Mouse (Mus musculus): Measurements from ENCODE around the gene 1700030J22Rik.
A peak's percentile ranks its signal among the peaks of the same experiment; 100 is the strongest.

1700030J22Rik gene

DNA sequence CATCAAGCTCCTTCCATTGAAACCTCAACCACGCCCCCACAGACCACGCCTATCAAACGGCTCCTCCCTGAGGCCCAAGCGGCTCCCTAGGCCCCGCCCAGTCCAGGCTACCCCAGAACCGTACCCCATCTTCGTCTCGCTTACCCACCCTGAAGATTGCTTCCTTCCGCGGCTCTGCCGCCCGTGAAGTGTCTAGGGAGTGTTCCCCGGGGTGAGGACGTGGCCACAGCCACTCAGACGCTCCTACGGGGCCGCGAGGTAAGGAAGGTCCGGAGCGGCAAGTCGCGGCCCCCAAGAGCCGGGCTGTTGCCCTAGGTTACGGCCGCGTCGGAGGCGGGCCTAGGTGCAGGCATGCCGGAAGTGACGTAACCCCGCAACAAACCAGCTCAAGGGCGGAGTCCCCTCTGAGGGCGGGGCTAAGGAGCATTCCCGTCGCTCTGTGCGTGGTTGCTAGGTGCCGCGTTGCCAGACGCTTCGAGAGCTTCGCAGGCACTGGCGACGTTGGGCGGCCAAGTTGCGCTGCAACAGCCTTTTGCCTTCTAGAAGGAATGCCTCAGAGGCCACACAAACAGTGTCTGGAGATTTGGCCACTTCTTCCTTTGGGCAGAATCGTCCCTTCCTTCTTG, at the start of gene 1700030J22Rik:
TSS of gene 1700030J22Rik (minus strand) at position 329 of the 626 bp plus-strand sequence.
- DNase-seq (ENCODE audit: low spot score), result peak; percentile 98

DNA sequence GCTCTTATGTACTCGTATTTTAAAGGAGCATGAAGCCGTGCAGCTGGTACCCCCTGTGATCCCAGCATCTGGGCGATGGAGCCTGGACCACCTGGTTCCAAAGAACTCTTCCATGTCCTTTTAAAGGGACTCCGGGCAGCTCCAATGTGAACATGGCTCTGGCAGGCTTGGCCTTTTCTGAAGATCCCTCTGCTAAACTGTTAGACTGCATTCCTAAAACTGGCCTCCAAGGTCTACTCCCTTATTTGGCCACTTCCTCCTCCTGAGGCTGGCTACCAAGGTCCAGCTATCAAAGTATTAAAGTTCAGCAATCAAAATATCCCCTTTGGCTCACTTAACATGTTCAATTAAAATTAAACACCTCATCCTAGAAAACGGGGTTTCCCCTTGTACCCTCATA, 48.8 kb upstream of the 1700030J22Rik start:
- DNase-seq (ENCODE audit: low spot score), result no peak

DNA sequence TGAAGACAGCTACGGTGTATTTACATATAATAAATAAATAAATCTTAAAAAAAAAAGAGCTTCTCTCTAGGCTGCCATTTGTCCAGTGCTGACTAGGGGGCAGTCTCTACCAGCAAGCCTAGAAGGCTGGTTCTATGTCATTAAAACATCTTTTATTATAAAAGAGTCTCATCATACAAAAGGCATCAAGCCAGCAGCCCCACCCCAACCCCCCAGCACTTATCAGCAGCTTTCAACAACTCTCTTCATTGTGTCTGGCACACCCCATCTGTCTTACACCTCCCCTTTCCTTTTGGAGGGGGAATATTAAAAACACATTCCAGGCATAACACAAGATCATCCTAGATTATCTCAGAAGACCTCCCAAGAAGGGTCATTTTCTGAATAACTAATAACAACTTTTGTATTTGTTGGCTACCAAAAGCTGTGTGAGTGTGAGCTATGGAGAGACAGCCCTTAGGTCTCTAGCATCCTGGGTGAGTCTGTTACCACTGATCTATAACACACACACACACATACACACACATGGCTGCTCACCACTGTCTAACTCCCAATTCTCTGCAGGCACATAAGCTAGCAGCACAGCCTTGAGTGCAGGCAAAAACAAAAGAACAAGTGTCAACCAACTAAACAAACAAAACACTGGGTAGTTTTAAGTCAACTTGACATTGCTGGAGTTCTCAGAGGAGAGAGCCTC, 43.7 kb upstream of the 1700030J22Rik start:
- DNase-seq (ENCODE audit: low spot score), result no peak

DNA sequence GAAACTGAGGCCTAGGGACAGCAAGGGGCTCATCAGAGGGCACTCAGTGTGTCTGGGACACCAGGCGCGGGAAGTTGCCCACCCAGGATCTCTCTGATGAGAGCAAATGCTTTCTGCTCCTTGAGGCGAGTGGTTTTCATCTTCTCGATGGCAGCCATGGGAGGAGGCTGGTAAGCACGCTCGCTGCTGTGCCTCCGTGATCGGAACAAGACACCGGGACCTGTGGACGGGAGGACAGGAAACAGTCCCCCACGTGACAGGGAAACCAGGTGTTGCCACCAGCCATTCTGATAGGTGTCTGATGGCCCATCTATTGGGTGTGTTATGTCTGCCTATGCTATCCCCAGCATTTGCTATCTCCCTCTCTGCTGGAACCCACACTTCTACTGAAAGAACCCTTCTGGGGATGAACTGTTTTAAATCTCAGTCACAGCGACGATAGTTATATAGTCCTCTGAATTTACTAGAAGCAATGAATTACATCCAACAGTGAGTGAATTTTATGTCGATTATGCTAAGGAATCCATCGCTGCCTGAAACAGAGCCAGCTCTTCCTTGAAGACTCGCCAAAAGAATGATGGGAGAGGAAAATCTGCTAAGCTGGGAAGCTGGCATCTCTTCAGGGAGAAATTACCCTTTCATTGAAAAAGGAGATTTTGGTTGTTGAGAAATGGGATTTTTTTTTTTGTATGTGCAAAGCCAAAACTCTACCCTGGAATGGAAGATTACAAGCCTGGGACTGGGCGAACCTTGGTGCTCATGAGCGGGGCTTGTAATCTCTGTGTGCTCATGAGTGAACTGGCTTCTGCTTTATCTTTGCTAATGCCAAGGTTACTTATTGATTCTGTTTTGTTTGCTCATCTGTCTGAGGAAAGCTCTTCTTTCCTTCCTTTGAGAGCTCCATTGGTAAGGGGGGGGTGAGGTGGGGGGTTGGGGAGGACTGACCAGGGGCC, 40.8 kb upstream of the 1700030J22Rik start:
- DNase-seq (ENCODE audit: low spot score), result no peak

DNA sequence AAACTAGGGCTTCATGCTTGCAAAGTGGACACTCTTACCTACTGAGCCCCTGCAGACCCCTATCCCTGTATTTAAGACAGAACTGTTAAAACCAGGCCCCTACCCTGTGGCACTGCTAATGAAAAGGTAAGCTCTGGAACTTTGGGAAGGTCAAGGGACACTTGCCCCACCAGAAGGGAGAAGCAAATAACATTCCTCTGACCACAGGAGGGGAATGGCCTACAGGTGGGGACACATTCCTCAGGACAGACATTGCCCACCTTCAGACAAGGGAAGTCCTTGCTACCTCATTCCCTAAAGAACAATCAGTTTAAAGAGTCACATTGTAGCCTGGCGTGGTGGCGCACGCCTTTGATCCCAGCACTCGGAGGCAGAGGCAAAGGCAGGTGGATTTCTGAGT, 39.1 kb upstream of the 1700030J22Rik start:
- no peak for DNase-seq (ENCODE audit: low spot score)

DNA sequence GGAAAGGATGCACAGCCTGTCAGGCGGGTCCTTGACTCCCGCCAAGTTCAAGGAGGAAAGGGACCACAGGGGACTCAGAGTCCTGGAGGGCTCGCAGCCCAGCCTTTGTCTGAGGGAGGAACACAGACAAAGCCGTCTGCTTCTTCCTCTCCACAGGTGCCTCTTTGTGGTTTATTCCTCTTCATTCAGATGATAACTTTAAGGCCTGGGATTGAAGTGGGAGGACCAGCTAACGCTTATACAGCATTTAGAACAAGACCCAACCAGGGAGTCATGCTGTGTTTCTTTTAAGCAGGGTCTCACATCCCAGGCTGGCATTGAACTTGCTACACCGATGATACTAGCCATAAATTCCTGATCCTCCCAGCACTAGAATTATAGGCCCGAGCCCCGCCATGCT, 38.2 kb upstream of the 1700030J22Rik start:
- DNase-seq (ENCODE audit: low spot score), result no peak

DNA sequence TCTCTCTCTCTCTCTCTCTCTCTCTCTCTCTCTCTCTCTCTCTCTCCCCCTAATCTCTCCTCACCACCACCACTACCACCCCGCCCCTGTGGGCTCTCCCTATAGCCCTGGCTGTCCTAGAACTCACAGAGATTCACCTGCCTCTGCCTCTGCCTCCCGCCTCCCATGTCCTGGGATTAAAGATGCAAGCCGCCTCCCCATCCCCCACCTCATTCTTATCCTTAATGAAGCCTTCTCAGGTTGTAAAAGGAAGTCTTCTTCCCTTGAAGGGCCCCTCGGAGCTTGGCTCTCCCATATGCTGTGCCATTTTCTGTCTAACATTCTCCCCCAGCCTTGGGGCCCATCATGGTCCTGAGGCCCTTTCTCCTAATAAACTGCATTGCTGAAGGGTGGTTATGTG, 36.9 kb upstream of the 1700030J22Rik start:
- DNase-seq (ENCODE audit: low spot score), result no peak

DNA sequence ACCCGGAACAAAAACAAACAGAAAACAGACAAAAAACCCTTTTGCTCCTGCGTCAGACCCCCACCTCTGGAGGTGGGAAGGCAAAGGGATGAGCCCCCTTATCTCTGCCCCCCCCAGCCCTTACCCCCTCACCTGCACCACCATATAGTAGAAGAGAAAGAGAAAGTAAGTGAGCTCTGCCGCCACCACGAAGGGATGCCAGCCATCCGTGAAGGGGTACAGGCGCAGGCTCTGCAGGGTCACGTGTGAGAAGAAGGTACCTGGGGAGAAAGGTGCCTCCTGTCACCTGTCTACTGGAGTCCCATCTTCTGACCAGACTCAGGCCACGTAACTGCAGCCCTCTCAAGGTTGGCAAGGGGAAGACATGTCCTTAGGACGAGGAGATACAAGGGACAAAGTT, 32.6 kb upstream of the 1700030J22Rik start:
- DNase-seq (ENCODE audit: low spot score), result no peak

DNA sequence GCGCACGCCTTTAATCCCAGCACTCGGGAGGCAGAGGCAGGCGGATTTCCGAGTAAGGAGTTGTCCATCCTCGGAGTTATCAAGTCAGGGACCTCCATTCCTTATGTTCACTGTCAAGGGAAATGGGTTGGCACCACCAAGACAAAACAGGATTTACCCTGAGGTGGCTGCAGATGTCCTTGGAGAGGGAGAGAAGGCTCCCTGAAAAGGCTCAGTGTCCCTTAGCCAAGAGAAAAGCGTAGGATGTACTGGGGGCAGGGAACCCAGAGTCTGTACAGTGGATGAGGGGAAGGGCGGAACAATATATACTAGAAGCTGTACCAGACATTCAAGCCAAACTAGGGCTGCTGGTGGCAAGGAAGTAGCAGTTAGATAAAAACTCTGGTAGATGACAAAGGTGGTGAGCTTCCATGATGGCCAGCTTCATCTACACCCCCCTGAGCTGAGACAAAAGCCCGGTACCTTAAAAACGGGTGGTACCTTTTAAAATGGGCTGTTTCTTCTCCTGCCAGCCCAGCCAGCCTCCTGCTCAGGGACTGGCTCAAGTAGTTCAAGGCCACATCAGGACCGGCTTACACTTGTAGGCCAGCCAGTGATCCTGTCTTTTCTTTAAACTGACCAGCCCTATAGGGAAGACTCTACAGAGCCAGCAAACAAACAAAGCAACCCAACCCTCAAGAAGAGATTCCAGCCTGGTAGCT, 15.4 kb upstream of the 1700030J22Rik start:
- DNase-seq (ENCODE audit: low spot score), result no peak

DNA sequence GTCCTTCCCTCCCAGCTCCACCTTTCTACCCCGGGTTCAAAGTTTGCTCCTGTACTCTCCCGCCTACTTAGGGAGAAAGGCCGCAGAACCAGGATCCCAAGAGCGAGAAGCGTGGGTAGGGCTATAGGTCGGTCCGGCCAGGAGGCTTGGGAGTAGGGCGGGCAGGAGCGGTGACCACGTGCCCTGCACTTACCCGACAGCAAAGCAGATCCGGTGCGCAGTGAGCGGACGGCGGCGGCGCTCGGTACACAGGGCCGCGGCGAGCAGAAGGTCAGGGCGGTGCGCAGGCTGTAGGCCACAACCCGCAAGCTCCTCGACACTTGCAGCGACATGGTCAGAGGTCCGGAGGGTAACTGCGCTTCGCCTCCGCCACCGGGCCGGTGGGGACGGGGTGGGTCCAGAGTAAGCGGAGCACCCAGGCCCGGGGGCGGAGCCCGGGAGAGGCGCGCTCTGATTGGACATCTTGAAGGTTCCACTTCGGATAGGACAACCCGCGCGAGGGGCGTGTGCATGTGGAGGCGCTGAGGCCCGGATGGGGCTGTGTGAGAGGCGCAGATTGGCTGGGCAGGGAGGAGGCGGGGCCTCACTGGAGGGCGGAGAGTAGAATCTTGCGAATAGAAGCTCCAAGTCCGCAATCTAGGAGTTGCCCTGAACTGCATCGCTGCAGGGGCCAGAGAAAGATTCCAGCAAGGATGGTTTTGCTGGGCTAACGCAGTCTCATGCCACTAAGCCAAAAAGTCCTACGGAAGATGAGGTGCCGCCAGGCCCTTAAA, 14.5 kb upstream of the 1700030J22Rik start, which contains the start of gene Gcsh:
TSS of gene Gcsh (minus strand) at position 443 of the 773 bp plus-strand sequence.
- peak; percentile 94 for DNase-seq (ENCODE audit: low spot score)

DNA sequence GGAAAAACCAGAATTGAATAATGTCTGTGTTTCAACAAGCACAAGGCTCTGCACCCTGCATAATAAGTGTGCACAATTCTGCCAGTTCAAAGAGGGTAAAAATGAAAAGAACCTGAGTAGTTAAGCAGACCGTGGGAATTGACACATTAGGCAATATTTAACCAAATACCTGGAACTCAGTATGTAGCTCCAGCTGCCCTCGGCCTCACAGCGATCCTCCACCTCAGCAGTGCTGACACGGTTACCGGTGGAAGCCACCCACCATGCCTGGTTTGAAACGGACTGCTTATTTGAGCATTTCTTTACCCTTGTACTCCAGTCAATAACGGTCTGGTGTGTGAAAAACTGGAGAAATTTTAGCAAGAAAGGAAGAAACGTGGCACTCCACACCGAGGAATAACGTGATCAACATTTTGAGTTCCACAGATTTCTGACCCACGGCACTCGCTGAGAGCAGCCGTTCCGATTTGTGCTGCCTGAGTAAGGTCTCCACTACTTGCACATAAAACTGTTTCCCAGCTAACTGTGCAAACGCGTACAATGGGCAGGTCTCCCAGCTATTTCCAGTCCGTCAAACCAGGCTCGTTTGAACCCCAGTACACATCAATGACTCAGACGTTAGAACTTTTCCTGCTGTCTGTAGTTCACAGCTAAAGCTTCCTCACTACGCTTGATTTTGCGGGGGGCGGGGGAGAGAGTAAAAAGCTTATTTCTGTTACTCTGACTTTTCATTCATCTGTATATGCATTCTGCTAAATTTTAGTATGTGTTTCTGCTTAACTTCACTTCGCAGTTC, 13.6 kb upstream of the 1700030J22Rik start:
- peak; percentile 15 for DNase-seq (ENCODE audit: low spot score)

DNA sequence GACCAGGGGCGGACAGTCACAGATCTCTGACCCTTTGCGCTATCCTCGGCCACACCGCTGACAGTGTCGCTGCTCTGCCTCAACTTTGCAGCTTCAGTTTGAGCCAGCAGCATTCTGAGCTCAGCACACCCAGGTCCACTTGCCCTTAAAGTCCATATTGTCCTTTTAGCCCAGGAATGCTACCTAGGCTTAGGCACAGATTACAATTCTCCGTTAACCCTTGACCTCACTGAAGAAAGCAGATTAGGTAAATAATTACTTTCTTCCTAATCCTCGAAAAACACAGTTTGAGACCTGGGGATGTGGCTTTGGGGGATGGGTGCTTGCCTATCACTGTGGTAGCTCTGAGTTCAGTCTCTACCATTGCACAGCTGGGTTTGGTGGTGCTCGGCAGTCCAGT, 12.5 kb upstream of the 1700030J22Rik start:
- DNase-seq (ENCODE audit: low spot score), result no peak

DNA sequence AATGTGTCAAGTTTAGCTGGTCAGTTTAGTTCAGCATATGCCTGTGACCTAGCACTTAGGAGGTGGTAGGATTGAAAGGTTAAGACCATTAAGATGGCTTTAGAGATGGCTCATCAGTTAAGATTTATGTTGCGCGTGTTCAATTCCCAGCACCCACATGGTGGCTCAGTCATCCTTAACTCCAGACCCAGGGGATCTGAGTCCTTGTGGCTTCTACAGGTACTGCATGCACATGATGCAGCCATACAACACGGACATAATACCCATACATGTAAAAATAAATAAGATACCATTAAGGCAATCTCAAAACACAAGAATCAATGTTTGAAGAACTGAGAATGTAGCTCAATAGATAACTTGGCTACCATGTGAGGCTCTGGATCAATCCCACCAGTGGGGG, 11.1 kb upstream of the 1700030J22Rik start:
- DNase-seq (ENCODE audit: low spot score), result no peak

DNA sequence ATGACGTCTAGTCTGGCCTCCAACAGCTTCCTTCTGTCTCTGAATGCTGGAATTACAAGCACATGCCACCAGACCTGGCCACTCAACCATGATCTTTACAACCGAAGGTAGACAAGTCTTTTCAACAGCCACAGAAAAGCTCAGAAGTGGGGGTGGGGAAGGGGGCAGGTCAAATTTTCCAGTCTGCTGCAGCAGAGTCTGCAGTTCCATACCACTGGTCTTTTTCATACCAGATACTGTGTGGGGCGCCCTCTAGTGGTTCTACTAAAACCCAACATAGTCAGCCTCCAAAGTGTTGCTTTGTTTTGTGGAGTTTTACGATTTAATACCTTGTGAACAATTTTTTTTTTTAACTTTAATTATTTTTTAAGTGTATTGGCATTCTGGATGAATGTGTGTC, 1.4 kb upstream of the 1700030J22Rik start:
- peak; percentile 56 for DNase-seq (ENCODE audit: low spot score)

DNA sequence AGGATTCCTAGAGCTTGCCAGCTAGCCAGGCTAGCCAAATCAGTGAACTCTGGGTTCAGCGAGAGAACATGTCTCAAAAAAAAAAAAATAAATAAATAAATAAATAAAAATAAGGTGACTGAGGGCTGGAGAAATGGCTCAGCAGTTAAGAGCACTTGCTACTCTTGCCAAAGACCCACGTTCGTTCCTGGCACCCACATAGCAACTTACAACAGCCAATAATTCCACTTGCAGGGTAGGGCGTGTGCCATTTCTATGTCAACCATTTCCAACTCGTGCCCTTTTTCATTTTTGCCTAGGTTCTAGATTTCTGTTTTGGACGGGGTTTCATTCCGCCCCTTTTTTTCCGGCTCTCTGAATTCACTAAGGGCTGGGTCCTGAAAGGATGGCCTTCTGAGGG, 707 bp downstream of the 1700030J22Rik start:
- no peak for DNase-seq (ENCODE audit: low spot score)

DNA sequence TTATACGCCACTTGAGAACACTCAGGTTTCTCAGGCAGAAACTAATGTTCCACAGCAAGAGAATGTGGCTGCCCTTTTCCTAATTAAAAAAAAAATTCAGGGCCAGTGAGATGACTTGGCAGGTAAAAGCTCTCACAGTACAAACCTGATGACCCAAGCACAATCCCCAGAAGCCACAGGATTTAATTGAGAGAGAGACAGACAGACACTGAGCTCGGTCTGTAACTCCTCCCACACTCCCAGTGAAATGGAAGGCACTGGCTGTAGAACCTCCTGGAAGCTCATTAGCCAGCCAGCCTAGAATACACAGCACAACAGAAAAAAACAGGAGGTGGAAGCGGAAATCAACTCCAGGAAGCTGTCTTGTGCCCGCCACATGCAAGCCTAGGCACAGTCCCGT, 3.2 kb downstream of the 1700030J22Rik start:
- no peak for DNase-seq (ENCODE audit: low spot score)

DNA sequence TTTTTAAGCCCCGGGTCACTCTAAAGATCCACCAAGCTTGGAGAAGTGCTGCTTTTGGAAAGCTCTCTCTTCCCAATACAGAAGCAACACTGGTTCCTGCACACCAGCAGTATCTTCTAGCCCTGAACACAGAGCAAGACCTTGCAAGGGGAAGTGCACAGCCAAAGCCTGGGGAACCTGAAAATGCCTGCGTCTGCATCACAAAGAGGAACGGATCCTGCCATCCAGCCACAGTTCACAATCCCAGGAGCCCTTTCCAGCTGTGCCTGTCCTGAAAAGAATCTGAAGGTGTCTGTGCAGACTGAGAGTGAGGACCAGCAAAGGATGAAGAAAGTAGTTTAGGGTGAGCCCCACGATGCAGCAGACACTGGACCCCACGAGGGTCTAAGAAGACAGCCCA, 3.7 kb downstream of the 1700030J22Rik start:
- DNase-seq (ENCODE audit: low spot score), result no peak

DNA sequence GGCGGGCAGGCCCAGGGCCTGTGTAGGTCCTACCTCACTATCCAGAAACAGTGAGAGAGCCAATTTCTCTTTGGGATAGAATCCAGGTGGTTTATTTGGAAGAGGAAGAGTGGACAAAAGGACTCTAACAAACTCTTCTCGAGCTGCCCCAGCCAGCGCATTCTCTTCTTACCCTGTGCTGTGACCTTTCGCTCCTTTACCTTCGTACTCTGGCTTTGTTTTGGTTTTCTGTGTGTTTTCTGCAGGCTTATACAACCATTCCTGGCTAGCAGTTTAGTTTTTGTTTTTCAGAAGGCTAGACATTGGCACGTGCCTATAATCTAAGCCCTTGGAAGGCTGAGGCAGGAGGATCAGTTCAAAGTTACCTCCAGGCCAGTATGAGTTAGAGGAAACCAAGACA, 9.2 kb downstream of the 1700030J22Rik start:
- no peak for DNase-seq (ENCODE audit: low spot score)

DNA sequence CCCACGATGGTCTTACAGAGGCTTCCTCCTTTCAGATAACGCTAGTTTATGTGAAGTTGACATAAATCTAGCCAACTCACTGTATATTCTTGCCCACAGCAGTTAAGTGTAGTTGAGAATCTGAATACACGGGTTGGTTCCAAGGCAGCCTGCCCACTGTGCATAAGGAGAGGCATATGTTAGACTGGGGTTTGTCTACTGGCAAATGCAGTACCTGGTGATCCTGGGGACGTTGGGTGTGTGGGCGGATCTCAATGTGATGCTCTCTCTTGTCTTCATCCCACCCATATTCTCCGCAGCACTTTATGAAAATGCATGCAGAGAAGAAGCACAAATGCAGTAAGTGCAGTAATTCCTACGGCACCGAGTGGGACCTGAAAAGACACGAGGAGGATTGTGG, 24.3 kb downstream of the 1700030J22Rik start:
- no peak for DNase-seq (ENCODE audit: low spot score)

DNA sequence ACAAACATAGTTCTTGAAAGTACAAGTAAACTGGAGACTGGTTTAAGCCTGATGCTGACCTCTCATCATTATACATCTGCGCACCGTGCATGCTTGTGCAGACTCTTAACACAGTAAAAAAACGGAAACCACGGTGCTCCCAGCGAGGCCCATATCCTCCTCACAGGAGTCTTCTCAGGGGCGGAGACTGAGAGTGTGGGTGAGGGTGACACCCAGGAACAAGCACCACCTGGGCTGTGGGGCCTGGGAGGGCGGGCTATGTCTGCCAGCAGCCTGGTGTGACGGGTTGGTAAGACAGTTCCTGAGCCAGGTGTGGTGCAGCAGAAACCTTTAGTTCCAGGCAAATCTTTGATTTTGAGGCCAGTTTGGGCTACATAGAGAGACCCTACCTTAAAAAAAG, 26.3 kb downstream of the 1700030J22Rik start:
- no peak for DNase-seq (ENCODE audit: low spot score)

Data from urinary bladder, postnatal 25 days (tissue).